Comparison of ENCODE assay signal across 21 mouse cellular contexts in genomic region chr14:17743713-17744158, GRCm38 (mm10).
DNase-seq lines count a peak whose midpoint lies in the region; ATAC-seq and TF ChIP-seq lines count a peak whose summit lies in the region.
"Had no signal": no experiment of that assay in that cellular context is flagged by ENCODE, and none has a peak within 500 bp of the region (broad histone marks: within the 10 kb centered on the region; RNA-seq: fewer than 3 reads in every experiment).

No protein-coding gene starts in this region.

- no peak for ATAC-seq in heart, postnatal 0 days (ENCODE audit: insufficient read depth, low read depth)
- no peak for ATAC-seq in intestine, postnatal 0 days
- ATAC-seq: forebrain, postnatal 0 days; liver, embryonic 12.5 days had no signal

- in situ Hi-C loops in CH12.LX (cut with MboI; ENCODE audit: low pct_ligation_motif_present, low pct_unique_long_range_greater_than_20kb, low sequenced_read_pairs): no loop called here

- no peak overlapping the region for H3K9ac ChIP-seq in heart, postnatal 0 days (replicated peaks; ENCODE audit: low read depth, low read length)
- no peak overlapping the region for H3K9ac ChIP-seq in CH12.LX (ENCODE audit: insufficient read depth, low read depth)
- 0 out of 2 replicates have a peak overlapping the region, but pooled peaks have one; percentile 5 for H3K9ac ChIP-seq in intestine, postnatal 0 days (ENCODE audit: low read depth, low read length)
- H3K9ac ChIP-seq: embryonic facial prominence, embryonic 12.5 days; forebrain, postnatal 0 days; hindbrain, embryonic 13.5 days; liver, embryonic 12.5 days; midbrain, embryonic 12.5 days had no signal

- WGBS in heart, postnatal 0 days: 45% methylated on average over 2 of the region's 2 CpGs
- WGBS in intestine, postnatal 0 days: 13% methylated on average over 2 of the region's 2 CpGs
- WGBS in thymus, adult 2 months: 88% methylated on average over 2 of the region's 2 CpGs

- no peaks in the 10 kb centered on the region for H3K9me3 ChIP-seq in heart, postnatal 0 days (replicated peaks; ENCODE audit: control insufficient read depth, low read length)
- no peaks in the 10 kb centered on the region for H3K9me3 ChIP-seq in CH12.LX (replicated peaks; ENCODE audit: low read length)
- H3K9me3 ChIP-seq in intestine, postnatal 0 days (ENCODE audit: control insufficient read depth): no peaks in the 10 kb centered on the region
- H3K9me3 ChIP-seq: embryonic facial prominence, embryonic 12.5 days; hindbrain, embryonic 13.5 days; liver, embryonic 12.5 days; midbrain, embryonic 12.5 days had no signal

- no peak for TF ChIP-seq POLR2A in CH12.LX (IDR thresholded peaks at IDR 0.05; ENCODE audit: low read depth, low read length)
- no peak for TF ChIP-seq POLR2A in thymus, adult 2 months (IDR thresholded peaks at IDR 0.05; ENCODE audit: control insufficient read depth, extremely low read depth, insufficient read depth, low read length, poor library complexity)

- TF ChIP-seq EP300 in heart, postnatal 0 days (IDR thresholded peaks at IDR 0.05; ENCODE audit: low read depth): no peak
- peak; percentile 57; the same call in 1 of the 2 replicates for TF ChIP-seq EP300 in CH12.LX (IDR thresholded peaks at IDR 0.05; ENCODE audit: low read length)

- no peak for TF ChIP-seq RAD21 in CH12.LX (IDR thresholded peaks at IDR 0.05; ENCODE audit: low read depth, low read length)

- H3K27ac ChIP-seq in gastrocnemius, adult 2 months: peak overlapping the region; percentile 65
- 0 out of 2 replicates have a peak overlapping the region, but pooled peaks have one; percentile 2 for H3K27ac ChIP-seq in heart, postnatal 0 days (ENCODE audit: low read depth)
- no peak overlapping the region for H3K27ac ChIP-seq in CH12.LX (ENCODE audit: insufficient read depth, low read depth)
- H3K27ac ChIP-seq in intestine, postnatal 0 days (ENCODE audit: low read depth, low read length): no peak overlapping the region; the same call in 1 of the 2 replicates
- H3K27ac ChIP-seq in thymus, adult 2 months (ENCODE audit: control insufficient read depth, insufficient read depth, low read length): no peak overlapping the region
- H3K27ac ChIP-seq: embryonic facial prominence, embryonic 12.5 days; hindbrain, embryonic 13.5 days; liver, embryonic 12.5 days; midbrain, embryonic 12.5 days had no signal

- TF ChIP-seq CTCF in gastrocnemius, adult 2 months (IDR thresholded peaks at IDR 0.05): no peak
- no peak for TF ChIP-seq CTCF in heart, postnatal 0 days (IDR thresholded peaks at IDR 0.05; ENCODE audit: low read depth)
- TF ChIP-seq CTCF in CH12.LX (conservative IDR thresholded peaks at IDR 0.05 in 1 of 2, IDR thresholded peaks at IDR 0.05 in 1 of 2; ENCODE audit: low read depth in 2 of 2, low read length in 2 of 2): no peak
- no peak for TF ChIP-seq CTCF in intestine, postnatal 0 days (IDR thresholded peaks at IDR 0.05; ENCODE audit: low read depth)
- no peak for TF ChIP-seq CTCF in thymus, adult 2 months (IDR thresholded peaks at IDR 0.05; ENCODE audit: borderline replicate concordance, control insufficient read depth, extremely low read depth, insufficient read depth, low read length, poor library complexity)

- dilution Hi-C loops in CH12.LX (cut with MboI; ENCODE audit: extremely low pct_ligation_motif_present, extremely low pct_unique_long_range_greater_than_20kb, low sequenced_read_pairs): no loop called here

- H3K36me3 ChIP-seq in heart, postnatal 0 days (replicated peaks; ENCODE audit: control insufficient read depth, insufficient read depth, low read length): no peaks in the 10 kb centered on the region
- H3K36me3 ChIP-seq in CH12.LX (replicated peaks in 1 of 2; ENCODE audit: control insufficient read depth in 1 of 2, insufficient read depth in 1 of 2, low read length in 1 of 2): no peaks in the 10 kb centered on the region
- H3K36me3 ChIP-seq in intestine, postnatal 0 days (ENCODE audit: control insufficient read depth, insufficient read depth): no peaks in the 10 kb centered on the region
- no peaks in the 10 kb centered on the region for H3K36me3 ChIP-seq in thymus, adult 2 months (ENCODE audit: control insufficient read depth, insufficient read depth, low read length)
- H3K36me3 ChIP-seq: embryonic facial prominence, embryonic 12.5 days; hindbrain, embryonic 13.5 days; liver, embryonic 12.5 days; midbrain, embryonic 12.5 days had no signal

- no peaks in the 10 kb centered on the region for H3K4me1 ChIP-seq in heart, postnatal 0 days (ENCODE audit: control insufficient read depth, insufficient read depth)
- H3K4me1 ChIP-seq in CH12.LX (ENCODE audit: control insufficient read depth in 1 of 2, insufficient read depth in 2 of 2): peaks cover 0 to 17% of the 10 kb centered on the region in 2 experiments; a peak in 2 of 4 replicates
- no peaks in the 10 kb centered on the region for H3K4me1 ChIP-seq in intestine, postnatal 0 days (replicated peaks; ENCODE audit: control insufficient read depth, insufficient read depth, low read length)
- H3K4me1 ChIP-seq in thymus, adult 2 months (replicated peaks; ENCODE audit: control insufficient read depth, insufficient read depth, low read length): no peaks in the 10 kb centered on the region
- H3K4me1 ChIP-seq: hindbrain, embryonic 13.5 days; liver, embryonic 12.5 days had no signal

- H3K27me3 ChIP-seq in heart, postnatal 0 days (ENCODE audit: control insufficient read depth, insufficient read depth, low read length): no peaks in the 10 kb centered on the region
- H3K27me3 ChIP-seq in CH12.LX (replicated peaks): no peaks in the 10 kb centered on the region
- H3K27me3 ChIP-seq in intestine, postnatal 0 days (replicated peaks; ENCODE audit: control insufficient read depth, insufficient read depth, low read length): no peaks in the 10 kb centered on the region
- H3K27me3 ChIP-seq in thymus, adult 2 months (ENCODE audit: control insufficient read depth, insufficient read depth, low read length): no peaks in the 10 kb centered on the region
- H3K27me3 ChIP-seq: embryonic facial prominence, embryonic 12.5 days; hindbrain, embryonic 13.5 days; liver, embryonic 12.5 days; midbrain, embryonic 12.5 days had no signal

- no peaks in the 10 kb centered on the region for H3K79me2 ChIP-seq in CH12.LX (replicated peaks; ENCODE audit: control insufficient read depth, extremely low read depth, insufficient read depth, poor library complexity, severe bottlenecking)

- peak overlapping the region; percentile 50 for H3K4me3 ChIP-seq in gastrocnemius, adult 2 months
- no peak overlapping the region for H3K4me3 ChIP-seq in heart, postnatal 0 days (ENCODE audit: low read depth, low read length)
- no peak overlapping the region for H3K4me3 ChIP-seq in CH12.LX (replicated peaks in 1 of 3; ENCODE audit: low read depth in 2 of 3, low read length in 2 of 3, poor library complexity in 1 of 3)
- H3K4me3 ChIP-seq in intestine, postnatal 0 days (ENCODE audit: low read depth, low read length): no peak overlapping the region
- no peak overlapping the region for H3K4me3 ChIP-seq in thymus, adult 2 months (ENCODE audit: control insufficient read depth, insufficient read depth, low read length)
- H3K4me3 ChIP-seq: embryonic facial prominence, embryonic 12.5 days; hindbrain, embryonic 13.5 days; liver, embryonic 12.5 days; midbrain, embryonic 12.5 days had no signal

- no peak overlapping the region; the same call in 1 of the 2 replicates for H3K4me2 ChIP-seq in heart, postnatal 0 days (ENCODE audit: low read depth, low read length)
- no peak overlapping the region for H3K4me2 ChIP-seq in CH12.LX (ENCODE audit: insufficient read depth, low read depth, poor library complexity, severe bottlenecking)
- peak overlapping the region; percentile 37 for H3K4me2 ChIP-seq in intestine, postnatal 0 days (replicated peaks; ENCODE audit: low read depth)
- H3K4me2 ChIP-seq: embryonic facial prominence, embryonic 12.5 days; hindbrain, embryonic 13.5 days; liver, embryonic 12.5 days; midbrain, embryonic 12.5 days had no signal

- DNase-seq in gastrocnemius, adult 2 months: no peak
- DNase-seq in gastrocnemius, adult 18-20 months (ENCODE audit: low spot score): no peak
- DNase-seq in heart, postnatal 0 days (ENCODE audit: low spot score): no peak
- DNase-seq in heart, postnatal 14 days: no peak
- DNase-seq in CH12.LX (ENCODE audit: extremely low read depth): peak; percentile 32
- DNase-seq in cerebellum, postnatal 4 days (ENCODE audit: low spot score in 2 of 2): no peak
- DNase-seq in thymus, adult 2 months: no peak
- DNase-seq: adrenal gland, postnatal 36 days; cerebellum, adult 18-20 months; cerebellum, postnatal 14 days; forebrain, postnatal 0 days; kidney, adult 8-10 months; kidney, postnatal 10 days; lung, adult 18-20 months; spleen, adult 18-20 months; thymus, adult 18-20 months had no signal

- intact Hi-C loops in gastrocnemius, adult 2 months (cut with DNase I): loop anchor here (10.0 kb wide), 1 partner anchor 161 kb away; no protein-coding TSS in a partner anchor
- intact Hi-C loops in heart, postnatal 14 days (cut with DNase I): loop anchor here (5.0 kb wide), 1 partner anchor 81 kb away; the partner anchor contains the start of gene Thrb

TF ChIP-seq in CH12.LX, 34 proteins besides CTCF, POLR2A, EP300 and RAD21:
- TF ChIP-seq ZMIZ1 (IDR thresholded peaks at IDR 0.05; ENCODE audit: low read depth, low read length) (no peak), SMC3 (IDR thresholded peaks at IDR 0.05; ENCODE audit: low read depth, low read length) (no peak), USF2 (conservative IDR thresholded peaks at IDR 0.05; ENCODE audit: low read depth, low read length) (no peak), ZC3H11A (IDR thresholded peaks at IDR 0.05; ENCODE audit: low read depth, low read length) (no peak), MEF2A (IDR thresholded peaks at IDR 0.05; ENCODE audit: borderline replicate concordance, low read depth, low read length) (no peak), E2F4 (IDR thresholded peaks at IDR 0.05; ENCODE audit: insufficient replicate concordance, low read depth, low read length) (no peak), CHD2 (IDR thresholded peaks at IDR 0.05; ENCODE audit: low read length) (no peak), SIN3A (IDR thresholded peaks at IDR 0.05; ENCODE audit: low read length) (no peak), KAT2A (IDR thresholded peaks at IDR 0.05; ENCODE audit: insufficient replicate concordance, low read length) (no peak), USF1 (IDR thresholded peaks at IDR 0.05; ENCODE audit: low read depth, low read length) (no peak), RCOR1 (conservative IDR thresholded peaks at IDR 0.05; ENCODE audit: low read depth, low read length) (no peak)

Comparison
In these comparisons a context has a peak if more than half of its experiments do, and no peak if none do; other contexts are left out.
1. H3K27ac ChIP-seq: peak in gastrocnemius, adult 2 months (single experiment) and heart, postnatal 0 days (single experiment); none in CH12.LX (single experiment), intestine, postnatal 0 days (single experiment) and thymus, adult 2 months (single experiment).